Mouse (Mus musculus): ENCODE measurements at regions not wholly inside any gene's neighbourhood (a gene's known extent, or its start where the extent isn't known, plus 50 kb on each side); places are given as distances from the start of the nearest gene placed in this dataset.

GRCm38 (mm10) chr12:107134353-107134752, 354.1 kb upstream of the 3110018I06Rik start:
- no peak for TF ChIP-seq CTCF (IDR thresholded peaks at IDR 0.05; ENCODE audit: control insufficient read depth, insufficient read depth, insufficient replicate concordance, low read depth, low read length)
- TF ChIP-seq POLR2A (IDR thresholded peaks at IDR 0.05; ENCODE audit: control insufficient read depth, low read depth, low read length), result no peak

Measured in testis, adult 2 months (tissue).